Mouse (Mus musculus): ENCODE data around the gene Fam172a. TPM values are rescaled to one million over a fixed set of nuclear protein-coding genes. Genes with fewer than 3 reads are reported as not detected.

Gene Fam172a
- 47.4 TPM for polyA plus RNA-seq (2014; fragmentation: Illumina TruSeq; extraction: RNeasy Lipid Tissue Mini Kit (QIAGEN cat#74804); ENCODE audit: low replicate concordance)

GRCm38 (mm10) chr13:77701733-77702132 lies at the start of gene Fam172a:
TSS of gene Fam172a (plus strand) at chr13:77702033.

GRCm38 (mm10) chr13:78024683-78025294 lies 323.0 kb downstream of the Fam172a start, which contains the start of gene Pou5f2:
TSS of gene Pou5f2 (plus strand) at chr13:78024902.

GRCm38 (mm10) chr13:78199642-78200160 lies 497.9 kb downstream of the Fam172a start, which contains the start of gene Nr2f1:
TSS of gene Nr2f1 (minus strand) at chr13:78199757.

All from small intestine, adult 10 weeks (tissue).